Mouse (Mus musculus) small intestine, adult 2 months (tissue): ENCODE data around the gene Olfr67.

Source experiments
- CTCF ChIP-seq: fragments of 200-500 bp; IDR thresholded peaks from 2 replicates; pipeline ENCODE4 v1.5.1; 2012; ENCODE audit warnings: low read depth, mild to moderate bottlenecking, control low read depth, inconsistent platforms, low read length, moderate library complexity, mixed read lengths; ENCODE audit not compliant: insufficient replicate concordance, insufficient read length; ENCODE audit errors: extremely low read depth
- POLR2A ChIP-seq: fragments of 200-500 bp; IDR thresholded peaks from 2 replicates; pipeline ENCODE4 v1.6.1; 2012; ENCODE audit warnings: low read depth, mild to moderate bottlenecking, control low read depth, inconsistent platforms, low read length, moderate library complexity

DNA sequence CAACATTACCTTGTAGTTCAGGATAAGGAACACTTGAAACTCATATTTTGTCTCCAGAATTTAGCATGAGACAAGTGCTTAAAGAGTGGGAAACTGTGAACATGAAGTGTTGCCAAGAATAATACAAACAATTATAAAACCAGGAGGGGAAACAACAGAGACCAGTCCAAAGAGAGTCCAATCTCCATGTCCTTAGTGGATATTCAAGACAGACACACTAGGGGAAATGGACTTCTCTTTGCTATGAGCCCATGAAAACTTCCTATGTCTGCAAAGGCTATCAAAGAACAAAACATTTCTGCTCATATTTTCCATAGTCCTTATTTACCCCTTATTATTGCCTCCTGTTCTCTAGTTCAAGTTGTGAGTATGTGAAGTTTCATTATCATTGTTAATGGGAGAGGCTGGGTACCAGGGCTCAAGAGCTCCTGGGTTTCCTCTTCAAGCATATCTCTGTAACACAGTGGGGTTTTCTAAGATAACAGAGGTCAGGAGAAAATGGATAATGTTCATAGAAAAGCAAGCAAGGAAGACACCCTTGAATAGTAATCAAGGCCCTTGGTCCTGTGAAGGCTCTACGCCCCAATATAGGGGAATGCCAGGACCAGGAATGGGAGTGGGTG is 19.7 kb upstream of the Olfr67 start:
- TF ChIP-seq POLR2A, result no peak
- no peak for TF ChIP-seq CTCF
